Mouse (Mus musculus) heart, embryonic 13.5 days (tissue): ENCODE measurements at regions not wholly inside any gene's neighbourhood (a gene's known extent, or its start where the extent isn't known, plus 50 kb on each side); places are given as distances from the start of the nearest gene placed in this dataset.
A peak's percentile ranks its signal among the peaks of the same experiment; 100 is the strongest.

Experiments
- ATAC-seq: fragments of 200-750 bp; cut with Nextera tagmentation; 2 replicates; pipeline ENCODE4 v1.8.0; 2017; ENCODE audit warnings: moderate TSS enrichment; ENCODE audit not compliant: insufficient number of reproducible peaks, low FRiP score, low TSS enrichment; ENCODE audit errors: extremely low read depth
- H3K27ac ChIP-seq: fragments of 300-500 bp; sonication (generic); replicated peaks from 2 replicates; pipeline ENCODE4 v1.5.1; 2015; ENCODE audit warnings: moderate library complexity, mild to moderate bottlenecking, inconsistent platforms
- H3K27me3 ChIP-seq: fragments of 300-500 bp; sonication (generic); replicated peaks from 2 replicates; pipeline ENCODE4 v1.6.1; 2015; ENCODE audit warnings: mild to moderate bottlenecking, inconsistent platforms
- H3K36me3 ChIP-seq: fragments of 300-500 bp; sonication (generic); 2 replicates; pipeline ENCODE4 v1.6.1; 2015; ENCODE audit warnings: mild to moderate bottlenecking, inconsistent platforms
- H3K4me1 ChIP-seq: fragments of 300-500 bp; sonication (generic); 2 replicates; pipeline ENCODE4 v1.6.1; 2015; ENCODE audit warnings: inconsistent platforms
- H3K4me2 ChIP-seq: fragments of 300-500 bp; sonication (generic); 2 replicates; pipeline ENCODE4 v1.6.1; 2015; ENCODE audit warnings: inconsistent platforms, mild to moderate bottlenecking, moderate library complexity
- H3K4me3 ChIP-seq: fragments of 300-500 bp; sonication (generic); 2 replicates; pipeline ENCODE4 v1.5.1; 2015; ENCODE audit warnings: moderate library complexity, mild to moderate bottlenecking, inconsistent platforms
- H3K9ac ChIP-seq: fragments of 300-500 bp; sonication (generic); 2 replicates; pipeline ENCODE4 v1.6.1; 2015; ENCODE audit warnings: inconsistent platforms, mild to moderate bottlenecking, moderate library complexity
- H3K9me3 ChIP-seq: fragments of 300-500 bp; sonication (generic); 2 replicates; pipeline ENCODE4 v1.6.1; 2016; ENCODE audit warnings: inconsistent platforms
- WGBS: fragments of 180-500 bp; shearing (Covaris S2); methylation state at CpG from one replicate; pipeline ENCODE4 v1.1.7; 2015; ENCODE audit warnings: mixed read lengths; 5-methylcytosine and 5-hydroxymethylcytosine counted together

- H3K4me3 ChIP-seq = no peak overlapping the region
- no peaks in the 10 kb centered on the region for H3K36me3 ChIP-seq
- H3K27me3 ChIP-seq = no peaks in the 10 kb centered on the region
- ATAC-seq = no peak
- no peaks in the 10 kb centered on the region for H3K9me3 ChIP-seq
- no peak overlapping the region for H3K9ac ChIP-seq
- no peak overlapping the region for H3K27ac ChIP-seq
- WGBS = 59% methylated on average over 12 of the region's 12 CpGs
- H3K4me2 ChIP-seq = no peak overlapping the region
- peaks cover 29% of the 10 kb centered on the region for H3K4me1 ChIP-seq
These were observed 312.7 kb upstream of the Nfe2l3 start for GRCm38 (mm10) chr6:51119691-51120302.

- H3K36me3 ChIP-seq = no peaks in the 10 kb centered on the region
- no peak for ATAC-seq
- no peak overlapping the region for H3K4me3 ChIP-seq
- no peak overlapping the region for H3K4me2 ChIP-seq
- no peak overlapping the region for H3K27ac ChIP-seq
- peaks cover 15% of the 10 kb centered on the region for H3K4me1 ChIP-seq
- no peaks in the 10 kb centered on the region for H3K9me3 ChIP-seq
- H3K9ac ChIP-seq = no peak overlapping the region
- H3K27me3 ChIP-seq = no peaks in the 10 kb centered on the region
- 20% methylated on average over 5 of the region's 5 CpGs for WGBS
These were observed 309.5 kb upstream of the Nfe2l3 start for GRCm38 (mm10) chr6:51122941-51123340.

GRCm38 (mm10) chr6:51127851-51128250 lies 304.6 kb upstream of the Nfe2l3 start:
- peaks cover 3% of the 10 kb centered on the region for H3K4me1 ChIP-seq
- no peak overlapping the region for H3K4me2 ChIP-seq
- no peak overlapping the region for H3K9ac ChIP-seq
- 72% methylated on average over 6 of the region's 6 CpGs for WGBS
- H3K4me3 ChIP-seq = no peak overlapping the region
- no peaks in the 10 kb centered on the region for H3K36me3 ChIP-seq
- no peaks in the 10 kb centered on the region for H3K27me3 ChIP-seq
- H3K27ac ChIP-seq = no peak overlapping the region
- H3K9me3 ChIP-seq = no peaks in the 10 kb centered on the region
- no peak for ATAC-seq

- Histone ChIP-seq H3K4me3 (no peak overlapping the region), H3K27ac (no peak overlapping the region), H3K9ac (no peak overlapping the region), H3K4me2 (peak overlapping the region; percentile 49), H3K27me3 (no peaks in the 10 kb centered on the region), H3K9me3 (no peaks in the 10 kb centered on the region), H3K36me3 (no peaks in the 10 kb centered on the region), H3K4me1 (no peaks in the 10 kb centered on the region)
- WGBS = 94% methylated on average over 13 of the region's 13 CpGs
- no peak for ATAC-seq
These were observed 303.4 kb upstream of the Nfe2l3 start for GRCm38 (mm10) chr6:51129096-51129495.

- no peak overlapping the region for H3K27ac ChIP-seq
- no peaks in the 10 kb centered on the region for H3K4me1 ChIP-seq
- ATAC-seq = no peak
- H3K9me3 ChIP-seq = no peaks in the 10 kb centered on the region
- H3K4me2 ChIP-seq = peak overlapping the region; percentile 49
- WGBS = 65% methylated on average over 14 of the region's 14 CpGs
- no peak overlapping the region for H3K9ac ChIP-seq
- no peaks in the 10 kb centered on the region for H3K36me3 ChIP-seq
- H3K4me3 ChIP-seq = peak overlapping the region; percentile 16; the same call in 1 of the 2 replicates
- no peaks in the 10 kb centered on the region for H3K27me3 ChIP-seq
These were observed 302.9 kb upstream of the Nfe2l3 start for GRCm38 (mm10) chr6:51129591-51129990.

GRCm38 (mm10) chr6:51144762-51145161 lies 287.7 kb upstream of the Nfe2l3 start:
- H3K27me3 ChIP-seq = no peaks in the 10 kb centered on the region
- H3K4me3 ChIP-seq = peak overlapping the region; percentile 29
- H3K4me1 ChIP-seq = peaks cover 9% of the 10 kb centered on the region
- H3K36me3 ChIP-seq = no peaks in the 10 kb centered on the region
- peak overlapping the region; percentile 61 for H3K4me2 ChIP-seq
- H3K9me3 ChIP-seq = no peaks in the 10 kb centered on the region
- ATAC-seq = no peak
- peak overlapping the region; percentile 24; the same call in 1 of the 2 replicates for H3K9ac ChIP-seq
- no peak overlapping the region for H3K27ac ChIP-seq
- 21% methylated on average over 11 of the region's 11 CpGs for WGBS

GRCm38 (mm10) chr6:51145863-51146262 lies 286.6 kb upstream of the Nfe2l3 start:
- 75% methylated on average over 4 of the region's 4 CpGs for WGBS
- ATAC-seq = no peak

GRCm38 (mm10) chr6:51148821-51149220 lies 283.6 kb upstream of the Nfe2l3 start:
- no peaks in the 10 kb centered on the region for H3K36me3 ChIP-seq
- H3K4me1 ChIP-seq = peaks cover 14% of the 10 kb centered on the region
- H3K27me3 ChIP-seq = no peaks in the 10 kb centered on the region
- no peak overlapping the region for H3K4me2 ChIP-seq
- H3K4me3 ChIP-seq = no peak overlapping the region
- H3K27ac ChIP-seq = no peak overlapping the region
- H3K9me3 ChIP-seq = no peaks in the 10 kb centered on the region
- ATAC-seq = no peak
- H3K9ac ChIP-seq = no peak overlapping the region
- WGBS = 83% methylated on average over 9 of the region's 9 CpGs

More at GRCm38 (mm10) chr6:51145863-51146262, 286.6 kb upstream of the Nfe2l3 start:
- Histone ChIP-seq H3K9ac (no peak overlapping the region), H3K27me3 (no peaks in the 10 kb centered on the region), H3K9me3 (no peaks in the 10 kb centered on the region), H3K4me2 (no peak overlapping the region), H3K27ac (no peak overlapping the region), H3K4me1 (peaks cover 9% of the 10 kb centered on the region), H3K4me3 (no peak overlapping the region), H3K36me3 (no peaks in the 10 kb centered on the region)

- no peak overlapping the region for H3K4me3 ChIP-seq
These were observed 282.4 kb upstream of the Nfe2l3 start for GRCm38 (mm10) chr6:51150066-51150465.

GRCm38 (mm10) chr6:51150486-51150885 lies 282.0 kb upstream of the Nfe2l3 start:
- no peak overlapping the region for H3K27ac ChIP-seq
- H3K9ac ChIP-seq = no peak overlapping the region
- H3K4me1 ChIP-seq = 0 out of 2 replicates have a peak, but pooled peaks cover 5% of the 10 kb centered on the region
- WGBS = 82% methylated on average over 7 of the region's 7 CpGs
- no peaks in the 10 kb centered on the region for H3K27me3 ChIP-seq
- no peak overlapping the region for H3K4me3 ChIP-seq
- no peak overlapping the region for H3K4me2 ChIP-seq
- no peaks in the 10 kb centered on the region for H3K36me3 ChIP-seq
- ATAC-seq = no peak
- no peaks in the 10 kb centered on the region for H3K9me3 ChIP-seq

More at GRCm38 (mm10) chr6:51150066-51150465, 282.4 kb upstream of the Nfe2l3 start:
- H3K9me3 ChIP-seq = no peaks in the 10 kb centered on the region
- H3K27me3 ChIP-seq = no peaks in the 10 kb centered on the region
- no peaks in the 10 kb centered on the region for H3K36me3 ChIP-seq
- no peak overlapping the region for H3K9ac ChIP-seq
- no peak for ATAC-seq
- H3K27ac ChIP-seq = no peak overlapping the region
- no peak overlapping the region for H3K4me2 ChIP-seq
- peaks cover 8% of the 10 kb centered on the region for H3K4me1 ChIP-seq
- WGBS = 82% methylated on average over 2 of the region's 2 CpGs

GRCm38 (mm10) chr6:51150916-51151315 lies 281.6 kb upstream of the Nfe2l3 start:
- WGBS = 77% methylated on average over 2 of the region's 2 CpGs
- Histone ChIP-seq H3K9ac (no peak overlapping the region), H3K4me1 (0 out of 2 replicates have a peak, but pooled peaks cover 5% of the 10 kb centered on the region), H3K4me3 (no peak overlapping the region), H3K9me3 (no peaks in the 10 kb centered on the region), H3K27ac (no peak overlapping the region), H3K4me2 (no peak overlapping the region), H3K27me3 (no peaks in the 10 kb centered on the region), H3K36me3 (no peaks in the 10 kb centered on the region)
- ATAC-seq = no peak

GRCm38 (mm10) chr6:51156836-51157370 lies 275.6 kb upstream of the Nfe2l3 start:
- WGBS = 45% methylated on average over 8 of the region's 8 CpGs

More at GRCm38 (mm10) chr6:51156836-51157370, 275.6 kb upstream of the Nfe2l3 start:
- no peak overlapping the region for H3K9ac ChIP-seq
- no peak for ATAC-seq
- H3K27ac ChIP-seq = peak overlapping the region; percentile 48
- no peaks in the 10 kb centered on the region for H3K9me3 ChIP-seq
- H3K36me3 ChIP-seq = no peaks in the 10 kb centered on the region
- no peak overlapping the region for H3K4me2 ChIP-seq
- peaks cover 31% of the 10 kb centered on the region for H3K4me1 ChIP-seq
- H3K27me3 ChIP-seq = no peaks in the 10 kb centered on the region
- H3K4me3 ChIP-seq = no peak overlapping the region
